Mouse (Mus musculus) hindbrain, embryonic 15.5 days (tissue): ENCODE measurements around the gene Gm9887. TPM values are rescaled to one million over a fixed set of nuclear protein-coding genes. Genes with fewer than 3 reads are reported as not detected.
"Not testable (repeated sequence)": the region's sequence is repeated elsewhere in the genome, so short reads cannot be mapped to it uniquely, and the experiment has no call there.

Experiments
- ATAC-seq: fragments of 200-750 bp; cut with Nextera tagmentation; 2 replicates; pipeline ENCODE4 v1.8.0; 2017; ENCODE audit warnings: low read depth, moderate number of reproducible peaks, moderate TSS enrichment; ENCODE audit not compliant: low FRiP score
- H3K27ac ChIP-seq: fragments of 300-500 bp; sonication (generic); replicated peaks from 2 replicates; pipeline ENCODE4 v1.5.1; 2015; ENCODE audit warnings: mild to moderate bottlenecking, inconsistent platforms
- H3K27me3 ChIP-seq: fragments of 300-500 bp; sonication (generic); 2 replicates; pipeline ENCODE4 v1.6.1; 2015; ENCODE audit warnings: control low read depth, inconsistent platforms
- H3K36me3 ChIP-seq: fragments of 300-500 bp; sonication (generic); 2 replicates; pipeline ENCODE4 v1.6.1; 2015; ENCODE audit warnings: control low read depth, inconsistent platforms
- H3K4me1 ChIP-seq: fragments of 300-500 bp; sonication (generic); replicated peaks from 2 replicates; pipeline ENCODE4 v1.6.1; 2015; ENCODE audit warnings: control low read depth, inconsistent platforms
- H3K4me2 ChIP-seq: fragments of 300-500 bp; sonication (generic); 2 replicates; pipeline ENCODE4 v1.6.1; 2015; ENCODE audit warnings: moderate library complexity, mild to moderate bottlenecking, inconsistent platforms
- H3K4me3 ChIP-seq: fragments of 300-500 bp; sonication (generic); 2 replicates; pipeline ENCODE4 v1.5.1; 2015; ENCODE audit warnings: mild to moderate bottlenecking, inconsistent platforms
- H3K9ac ChIP-seq: fragments of 300-500 bp; sonication (generic); 2 replicates; pipeline ENCODE4 v1.6.1; 2015; ENCODE audit warnings: inconsistent platforms
- H3K9me3 ChIP-seq: fragments of 300-500 bp; sonication (generic); 2 replicates; pipeline ENCODE4 v1.6.1; 2016; ENCODE audit warnings: control low read depth, inconsistent platforms
- WGBS: fragments of 180-500 bp; shearing (Covaris S2); methylation state at CpG from one replicate; pipeline ENCODE4 v1.1.7; 2015; 5-methylcytosine and 5-hydroxymethylcytosine counted together
- polyA plus RNA-seq: library from polyadenylated mRNA; unstranded; fragments of >200 nt; fragmentation: Nextera tagmentation; extraction: Ambion mirVana; gene quantifications from 2 replicates; pipeline ENCODE4 v1.2.1, GENCODE M21; 2015

The Gm9887 gene
- polyA plus RNA-seq, 1 experiment from 2014 or later = 0.89 TPM

DNA sequence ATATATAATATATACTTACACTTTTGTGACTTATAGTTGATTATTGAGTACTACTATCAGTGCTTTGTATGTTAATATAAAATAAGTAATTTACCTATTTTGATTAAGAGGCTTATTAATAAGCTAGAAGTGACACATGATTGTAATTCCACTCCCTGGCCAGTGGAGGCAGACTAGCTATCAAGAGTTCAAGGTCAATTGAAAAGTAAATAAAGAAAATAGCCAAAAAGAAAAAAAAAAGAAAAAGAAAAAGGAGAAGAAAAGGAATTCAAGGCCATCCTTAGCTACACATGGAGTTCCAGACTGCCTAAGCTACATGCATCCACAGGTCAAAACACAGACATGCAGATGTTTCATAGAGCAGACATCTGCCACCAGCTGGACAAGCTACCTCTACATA, 5.8 kb downstream of the Gm9887 start:
- no peaks in the 10 kb centered on the region for H3K9me3 ChIP-seq
- peaks cover 25% of the 10 kb centered on the region for H3K4me1 ChIP-seq
- no peaks in the 10 kb centered on the region for H3K36me3 ChIP-seq
- H3K4me3 ChIP-seq = no peak overlapping the region
- no peak overlapping the region for H3K9ac ChIP-seq
- H3K27ac ChIP-seq = no peak overlapping the region
- ATAC-seq = no peak
- no peak overlapping the region for H3K4me2 ChIP-seq
- 0 out of 2 replicates have a peak, but pooled peaks cover 2% of the 10 kb centered on the region for H3K27me3 ChIP-seq

DNA sequence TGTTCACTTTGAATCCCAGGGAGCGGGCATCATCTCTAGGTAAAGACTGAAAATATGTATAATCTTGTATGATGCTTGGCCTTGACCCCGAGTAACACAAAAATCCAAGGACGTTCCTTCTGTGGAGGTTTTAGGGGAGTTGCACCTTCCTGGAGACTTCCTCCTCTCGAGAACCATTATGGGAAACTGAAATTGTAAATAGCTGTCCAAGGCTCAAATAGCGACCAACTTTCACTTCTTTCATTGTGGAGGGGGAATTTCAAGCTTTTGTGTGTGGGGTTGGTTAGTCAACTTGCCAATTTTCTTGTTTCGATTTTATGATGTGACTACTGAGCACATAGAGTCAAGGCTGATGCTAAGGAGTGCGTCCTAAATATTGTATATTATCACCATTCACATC, 6.5 kb downstream of the Gm9887 start:
- Histone ChIP-seq H3K36me3 (no peaks in the 10 kb centered on the region), H3K9ac (no peak overlapping the region), H3K27me3 (0 out of 2 replicates have a peak, but pooled peaks cover 2% of the 10 kb centered on the region), H3K27ac (no peak overlapping the region), H3K9me3 (no peaks in the 10 kb centered on the region), H3K4me1 (peaks cover 19% of the 10 kb centered on the region), H3K4me2 (no peak overlapping the region), H3K4me3 (no peak overlapping the region)
- 84% methylated on average over 7 of the region's 7 CpGs for WGBS
- no peak for ATAC-seq

DNA sequence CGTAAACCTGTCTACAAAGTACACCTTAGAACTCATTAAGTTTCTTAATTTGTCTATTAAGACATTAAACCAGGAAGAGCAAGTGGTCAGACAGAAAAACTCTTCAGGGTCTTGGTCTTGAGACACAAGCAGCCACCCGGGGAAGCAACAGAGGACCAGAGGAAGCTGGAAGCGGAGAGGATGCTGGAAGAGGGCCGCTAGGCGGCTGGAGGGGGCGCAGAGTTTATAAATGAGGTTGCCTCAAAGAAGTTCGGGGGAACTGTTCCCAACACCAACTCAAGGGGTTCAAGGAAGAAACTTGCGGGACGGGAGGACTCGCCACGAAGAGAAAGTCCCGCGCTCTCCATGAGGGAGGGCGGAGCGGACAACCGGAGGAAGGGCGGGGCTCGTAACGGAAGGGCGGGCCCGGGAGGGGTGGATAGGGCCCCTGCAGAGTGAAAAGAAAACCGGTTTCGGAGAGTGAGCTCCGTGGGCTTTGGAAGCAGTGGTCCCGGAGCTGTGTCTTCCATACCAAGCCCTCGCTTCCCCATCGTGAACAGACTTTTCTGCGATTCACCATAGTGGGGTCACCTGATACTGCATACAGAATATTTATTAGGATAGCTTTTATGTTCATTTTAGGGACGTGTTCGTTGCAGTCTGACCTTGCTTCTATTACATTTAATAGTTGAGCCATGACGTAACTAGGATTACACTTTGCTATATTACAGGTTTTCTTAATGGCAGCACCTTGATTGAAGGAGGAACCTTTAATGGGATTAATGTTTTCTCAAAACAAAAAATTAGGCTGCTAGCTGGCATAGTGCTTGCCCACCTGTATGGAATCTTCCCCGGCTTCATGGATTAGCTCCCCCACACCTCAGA, 8.1 kb downstream of the Gm9887 start:
- peak overlapping the region; percentile 47 for H3K4me3 ChIP-seq
- no peaks in the 10 kb centered on the region for H3K9me3 ChIP-seq
- H3K27ac ChIP-seq = peak overlapping the region; percentile 25; the same call in 1 of the 2 replicates
- peaks cover 18% of the 10 kb centered on the region for H3K4me1 ChIP-seq
- WGBS = 4% methylated on average over 32 of the region's 32 CpGs
- H3K36me3 ChIP-seq = no peaks in the 10 kb centered on the region
- no peak for ATAC-seq
- peak overlapping the region; percentile 46 for H3K9ac ChIP-seq
- 0 out of 2 replicates have a peak, but pooled peaks cover 2% of the 10 kb centered on the region for H3K27me3 ChIP-seq
- peak overlapping the region; percentile 89 for H3K4me2 ChIP-seq

DNA sequence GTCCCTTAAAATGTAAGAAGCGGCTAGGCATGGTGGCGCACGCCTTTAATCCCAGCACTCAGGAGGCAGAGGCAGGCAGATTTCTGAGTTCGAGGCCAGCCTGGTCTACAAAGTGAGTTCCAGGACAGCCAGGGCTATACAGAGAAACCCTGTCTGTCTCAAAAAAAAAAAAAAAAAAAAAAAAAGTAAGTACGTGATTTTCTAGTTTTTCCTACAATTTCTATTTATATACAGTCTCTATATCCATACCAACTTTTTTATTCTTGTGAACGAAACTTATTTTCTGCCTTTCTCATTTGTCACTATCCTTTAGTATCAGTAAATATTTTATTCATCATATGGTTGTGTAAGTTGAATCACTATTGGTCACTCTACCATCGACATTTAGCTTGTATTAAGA, 9.1 kb downstream of the Gm9887 start:
- ATAC-seq, H3K9me3 ChIP-seq, H3K9ac ChIP-seq, H3K27ac ChIP-seq, H3K36me3 ChIP-seq, H3K4me3 ChIP-seq, H3K4me2 ChIP-seq, H3K27me3 ChIP-seq: not testable (repeated sequence)
- 97% methylated on average over 7 of the region's 7 CpGs for WGBS
- peaks cover 18% of the 10 kb centered on the region for H3K4me1 ChIP-seq

DNA sequence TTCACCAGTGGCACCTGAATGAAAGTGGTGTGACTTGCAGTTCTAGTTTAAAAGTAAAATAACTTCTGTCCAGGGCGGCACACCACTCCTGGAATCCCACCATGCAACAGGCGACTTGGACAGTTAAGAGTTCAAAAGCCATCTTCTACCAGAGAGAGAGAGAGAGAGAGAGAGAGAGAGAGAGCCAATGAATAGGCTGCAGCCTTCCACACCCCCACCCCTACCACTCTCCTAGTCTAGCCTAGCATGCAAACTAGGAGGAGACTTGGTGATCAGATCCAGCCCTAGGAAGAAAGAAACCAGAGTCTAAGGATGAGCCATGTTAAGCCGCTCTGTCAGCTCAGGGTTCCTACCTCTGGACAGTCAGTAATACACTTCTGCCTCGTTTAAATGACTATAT, 9.9 kb downstream of the Gm9887 start:
- Histone ChIP-seq H3K9ac (no peak overlapping the region), H3K9me3 (no peaks in the 10 kb centered on the region), H3K4me3 (peak overlapping the region; percentile 65), H3K27ac (peak overlapping the region; percentile 88; the same call in 1 of the 2 replicates), H3K4me1 (peaks cover 21% of the 10 kb centered on the region), H3K36me3 (no peaks in the 10 kb centered on the region), H3K27me3 (no peaks in the 10 kb centered on the region), H3K4me2 (peak overlapping the region; percentile 62)
- WGBS = 43% methylated on average over 4 of the region's 4 CpGs
- no peak for ATAC-seq

DNA sequence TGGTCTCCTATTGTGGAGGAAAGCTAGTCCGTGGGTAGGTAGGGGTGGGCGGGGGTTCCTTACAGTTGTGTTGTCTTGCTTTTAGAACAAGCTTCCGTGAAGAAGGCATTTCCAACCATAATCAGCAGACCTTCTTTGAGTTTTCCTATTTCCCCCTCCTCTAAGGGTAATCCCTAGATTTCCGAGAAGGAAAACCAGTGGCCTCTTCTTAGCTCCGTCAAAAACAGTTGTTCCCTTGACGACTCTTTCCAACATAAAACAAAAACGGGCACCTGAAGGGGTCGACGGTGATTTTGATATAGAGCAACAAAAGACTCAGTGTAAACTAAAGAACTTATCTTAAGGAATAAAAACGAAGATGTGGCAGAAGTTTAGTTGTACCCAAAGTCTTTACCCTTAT, 10.3 kb downstream of the Gm9887 start:
- Histone ChIP-seq H3K4me3 (peak overlapping the region; percentile 65), H3K36me3 (no peaks in the 10 kb centered on the region), H3K4me2 (peak overlapping the region; percentile 62), H3K27ac (peak overlapping the region; percentile 88), H3K9me3 (no peaks in the 10 kb centered on the region), H3K9ac (peak overlapping the region; percentile 63), H3K4me1 (peaks cover 23% of the 10 kb centered on the region), H3K27me3 (no peaks in the 10 kb centered on the region)
- WGBS = 4% methylated on average over 10 of the region's 10 CpGs
- ATAC-seq = no peak

DNA sequence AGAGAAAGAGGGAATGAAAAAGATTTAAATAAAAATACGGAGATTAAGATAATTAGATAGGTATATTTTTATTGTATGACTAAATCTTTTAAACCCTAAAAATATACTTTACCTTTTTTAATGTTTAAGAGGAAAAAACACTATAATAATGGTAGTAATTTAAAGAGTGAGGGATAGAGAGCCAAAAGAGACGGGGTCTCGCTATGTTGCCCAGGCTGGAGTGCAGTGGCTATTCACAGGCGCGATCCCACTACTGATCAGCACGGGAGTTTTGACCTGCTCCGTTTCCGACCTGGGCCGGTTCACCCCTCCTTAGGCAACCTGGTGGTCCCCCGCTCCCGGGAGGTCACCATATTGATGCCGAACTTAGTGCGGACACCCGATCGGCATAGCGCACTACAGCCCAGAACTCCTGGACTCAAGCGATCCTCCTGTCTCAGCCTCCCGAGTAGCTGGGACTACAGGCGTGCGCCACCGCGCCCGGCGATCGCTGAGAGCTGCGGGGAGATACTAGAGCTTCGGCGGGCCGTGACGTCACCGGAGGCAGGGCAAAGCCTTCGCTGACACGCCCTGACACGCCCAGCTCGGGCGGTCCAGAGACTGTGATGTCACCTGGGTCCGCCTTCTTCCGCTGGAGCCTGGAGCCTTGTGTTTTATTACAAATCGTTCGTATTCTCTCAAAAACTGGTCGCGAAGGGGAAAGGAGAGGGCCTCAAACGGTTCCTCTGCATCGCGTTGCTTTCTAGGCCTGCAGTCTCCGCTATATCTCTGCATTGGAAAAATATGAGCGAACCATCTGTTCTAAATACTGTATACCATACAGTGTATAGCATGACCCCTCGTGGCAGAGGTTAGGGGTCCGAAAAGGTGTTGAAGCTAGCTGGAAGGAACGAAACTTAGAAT, 11.0 kb downstream of the Gm9887 start:
- ATAC-seq = peak; percentile 98
- WGBS = under 1% methylated on average over 42 of the region's 50 CpGs
- Histone ChIP-seq H3K4me1 (peaks cover 26% of the 10 kb centered on the region), H3K27ac (peak overlapping the region; percentile 88), H3K4me2 (peak overlapping the region; percentile 62), H3K9ac (peak overlapping the region; percentile 63), H3K4me3 (peak overlapping the region; percentile 65)
- not testable (repeated sequence) for H3K36me3 ChIP-seq, H3K27me3 ChIP-seq, H3K9me3 ChIP-seq

DNA sequence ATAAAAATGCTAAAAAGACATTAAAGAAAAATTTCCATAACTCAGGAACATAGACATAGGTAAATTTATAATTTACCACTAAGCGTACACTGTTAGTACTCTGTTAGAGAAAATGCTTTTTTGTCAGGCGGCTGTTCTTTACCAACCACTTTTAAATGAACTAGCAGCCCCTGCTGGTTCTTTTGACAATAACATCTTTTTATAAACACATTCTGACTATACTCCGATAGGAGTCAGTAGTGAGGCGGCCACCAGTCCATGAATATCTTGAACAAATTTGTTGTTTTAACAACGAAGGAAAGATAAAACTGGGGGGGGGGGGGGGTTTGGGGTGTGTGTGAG, 11.6 kb downstream of the Gm9887 start:
- no peak overlapping the region for H3K9ac ChIP-seq
- no peak for ATAC-seq

DNA sequence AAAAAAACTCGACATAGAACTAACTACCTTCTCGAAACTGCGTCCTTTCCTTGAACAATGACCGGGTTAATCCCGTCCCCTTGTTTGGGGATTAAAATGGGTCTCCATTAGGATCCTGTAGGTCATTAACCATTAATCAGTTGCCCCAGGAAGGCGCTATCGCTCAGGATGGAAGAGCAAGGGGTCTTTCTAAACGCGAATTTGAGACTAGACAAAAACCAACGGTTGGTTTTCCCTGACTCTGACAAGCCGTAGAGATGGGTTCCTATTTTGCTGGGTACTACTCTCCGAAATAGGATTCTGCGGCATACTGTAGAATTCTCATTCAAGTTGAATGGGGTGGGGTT, 15.0 kb downstream of the Gm9887 start:
- H3K27me3 ChIP-seq = no peaks in the 10 kb centered on the region
- peak overlapping the region; percentile 80; the same call in 1 of the 2 replicates for H3K27ac ChIP-seq
- peak overlapping the region; percentile 76 for H3K9ac ChIP-seq
- peaks cover 17% of the 10 kb centered on the region for H3K36me3 ChIP-seq
- H3K4me3 ChIP-seq = peak overlapping the region; percentile 84
- ATAC-seq = no peak
- peak overlapping the region; percentile 93 for H3K4me2 ChIP-seq
- 5% methylated on average over 13 of the region's 13 CpGs for WGBS
- H3K4me1 ChIP-seq = peaks cover 22% of the 10 kb centered on the region
- no peaks in the 10 kb centered on the region for H3K9me3 ChIP-seq

More for the DNA sequence above, 11.6 kb downstream of the Gm9887 start:
- no peaks in the 10 kb centered on the region for H3K9me3 ChIP-seq
- H3K4me1 ChIP-seq = peaks cover 30% of the 10 kb centered on the region
- no peaks in the 10 kb centered on the region for H3K36me3 ChIP-seq
- 15% methylated on average over 5 of the region's 5 CpGs for WGBS
- no peaks in the 10 kb centered on the region for H3K27me3 ChIP-seq
- H3K4me2 ChIP-seq = no peak overlapping the region
- no peak overlapping the region for H3K4me3 ChIP-seq
- no peak overlapping the region for H3K27ac ChIP-seq

DNA sequence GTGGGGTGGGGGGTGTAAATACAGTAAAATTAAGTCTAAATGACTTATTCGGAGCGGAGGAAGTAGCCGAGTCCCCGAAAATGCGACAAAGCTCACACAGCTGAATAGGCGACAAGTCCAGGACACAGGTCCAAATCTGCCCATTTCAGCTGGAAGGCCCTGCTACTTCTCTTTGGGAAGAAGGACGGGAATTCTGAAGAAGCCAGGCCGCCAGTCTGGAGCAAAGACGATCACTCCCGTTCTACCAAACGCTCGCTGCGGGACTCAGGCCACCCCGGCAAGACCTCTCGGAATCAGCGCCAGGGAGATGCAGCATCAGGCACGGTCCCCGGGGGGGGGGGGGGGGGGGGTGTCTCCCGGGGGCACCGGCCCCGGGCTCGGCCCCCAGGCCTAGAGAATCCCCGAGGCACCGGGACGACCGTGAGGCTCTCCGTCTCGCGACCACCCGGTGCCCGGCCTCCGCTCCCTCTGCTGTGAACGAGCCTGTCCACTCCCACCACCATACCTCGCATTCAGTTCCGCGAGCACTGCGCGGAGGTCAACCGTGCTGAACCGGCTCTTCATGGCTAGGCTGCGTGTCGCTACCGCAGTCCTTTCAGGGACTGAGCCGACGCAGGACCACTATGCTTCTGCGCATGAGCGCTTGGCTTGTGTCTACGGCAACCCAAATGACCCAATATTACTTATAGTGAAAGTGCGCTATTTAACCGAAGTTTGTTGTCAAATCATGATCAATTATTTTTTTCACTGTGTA, 15.5 kb downstream of the Gm9887 start, which contains the start of gene Nemf:
Gene Nemf (minus strand): TSS at position 620 of the 754 bp plus-strand sequence.
- H3K9ac ChIP-seq = peak within 1 kb of the TSS; percentile 76
- ATAC-seq = peak; percentile 55
- under 1% methylated on average over 47 of the region's 50 CpGs for WGBS
- peaks cover 22% of the 10 kb centered on the region for H3K36me3 ChIP-seq
- H3K4me2 ChIP-seq = peak within 1 kb of the TSS; percentile 93
- no peaks in the 10 kb centered on the region for H3K9me3 ChIP-seq
- peaks cover 18% of the 10 kb centered on the region for H3K4me1 ChIP-seq
- H3K27ac ChIP-seq = peak within 1 kb of the TSS; percentile 80
- H3K4me3 ChIP-seq = peak within 1 kb of the TSS; percentile 84
- no peaks in the 10 kb centered on the region for H3K27me3 ChIP-seq

DNA sequence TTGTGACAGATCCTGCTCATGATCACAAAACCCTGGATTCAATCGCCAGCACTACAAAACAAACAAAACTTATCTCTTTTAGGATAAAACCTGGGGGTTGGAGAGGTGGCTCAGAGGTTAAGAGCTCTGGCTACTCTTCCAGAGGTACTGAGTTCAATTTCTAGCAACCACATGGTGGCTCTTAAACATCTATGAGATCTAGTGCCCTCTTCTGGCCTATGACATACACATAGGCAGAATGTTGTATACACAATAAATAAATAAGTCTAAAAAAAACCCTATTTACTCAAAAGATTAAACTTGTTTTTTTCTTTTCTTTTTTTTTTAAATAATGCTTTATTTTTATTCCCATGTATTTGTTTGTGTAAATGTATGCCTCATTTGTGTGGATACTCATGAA, 20.6 kb downstream of the Gm9887 start:
- H3K4me1 ChIP-seq = peaks cover 13% of the 10 kb centered on the region
- peaks cover 62% of the 10 kb centered on the region for H3K36me3 ChIP-seq
- H3K9me3 ChIP-seq = no peaks in the 10 kb centered on the region
- ATAC-seq = no peak
- no peak overlapping the region for H3K4me3 ChIP-seq
- no peak overlapping the region for H3K4me2 ChIP-seq
- H3K27me3 ChIP-seq = no peaks in the 10 kb centered on the region
- H3K27ac ChIP-seq = no peak overlapping the region
- 90% methylated on average over 1 of the region's 1 CpGs for WGBS
- no peak overlapping the region for H3K9ac ChIP-seq
